26 mouse cellular contexts compared by ENCODE assay signal in the genomic region with DNA sequence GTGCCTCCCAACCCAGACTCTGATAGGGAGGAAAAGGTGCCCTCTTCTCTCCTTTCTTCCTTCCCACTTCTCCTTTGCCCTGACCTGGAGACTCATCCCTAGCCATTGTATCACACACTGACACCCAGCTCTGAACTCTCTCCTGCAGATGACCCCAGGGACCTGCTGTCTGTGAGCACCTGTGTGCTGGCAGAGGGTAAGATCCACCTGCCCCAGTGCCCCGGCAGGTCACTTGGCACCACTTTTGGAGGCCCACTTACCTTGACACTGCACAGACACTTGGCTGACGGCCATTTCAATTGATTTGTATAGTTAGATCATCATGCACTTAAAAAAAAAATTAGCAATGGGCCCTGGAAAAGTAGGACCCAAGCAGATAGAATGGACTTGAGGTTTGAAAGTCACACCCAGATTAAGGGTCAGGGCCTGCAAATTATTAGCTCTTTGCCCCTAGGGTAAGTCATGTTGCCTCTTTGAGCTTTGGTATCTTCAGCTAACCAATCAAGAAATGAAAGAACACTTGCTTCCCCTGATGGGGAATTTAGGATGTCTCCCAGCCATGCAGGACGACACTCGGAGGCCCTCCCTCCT. TPM values are rescaled to one million over a fixed set of nuclear protein-coding genes. Genes with fewer than 3 reads are reported as not detected.
DNase-seq lines count a peak whose midpoint lies in the region; ATAC-seq and TF ChIP-seq lines count a peak whose summit lies in the region.
"Had no signal": no experiment of that assay in that cellular context is flagged by ENCODE, and none has a peak within 500 bp of the region (broad histone marks: within the 10 kb centered on the region; RNA-seq: fewer than 3 reads in every experiment).

No protein-coding gene starts in this region.

- H3K27me3 ChIP-seq in heart, embryonic 12.5 days (replicated peaks) = no peaks in the 10 kb centered on the region
- H3K27me3 ChIP-seq in kidney, embryonic 16.5 days (ENCODE audit: insufficient read depth, low read length) = no peaks in the 10 kb centered on the region
- H3K27me3 ChIP-seq in liver, postnatal 0 days (ENCODE audit: insufficient read depth, low read length) = no peaks in the 10 kb centered on the region
- H3K27me3 ChIP-seq: CH12.LX; forebrain, embryonic 13.5 days; Patski had no signal

- peaks cover 18% of the 10 kb centered on the region for H3K36me3 ChIP-seq in heart, embryonic 12.5 days
- peaks cover 24% of the 10 kb centered on the region; the same call in 1 of the 2 replicates for H3K36me3 ChIP-seq in kidney, embryonic 16.5 days (ENCODE audit: insufficient read depth, low read length)
- H3K36me3 ChIP-seq in liver, postnatal 0 days (replicated peaks; ENCODE audit: insufficient read depth, low read length) = peaks cover 23% of the 10 kb centered on the region

- ATAC-seq in heart, embryonic 12.5 days (ENCODE audit: insufficient number of reproducible peaks, low FRiP score) = no peak
- no peak for ATAC-seq in kidney, embryonic 16.5 days (ENCODE audit: low FRiP score, low TSS enrichment)
- peak; percentile 81 for ATAC-seq in liver, postnatal 0 days
- ATAC-seq: forebrain, embryonic 13.5 days; forebrain, embryonic 16.5 days; hindbrain, postnatal 0 days; Patski had no signal

- no peak overlapping the region for H3K4me3 ChIP-seq in heart, embryonic 12.5 days
- no peak overlapping the region for H3K4me3 ChIP-seq in kidney, embryonic 16.5 days (ENCODE audit: low read length)
- H3K4me3 ChIP-seq in liver, postnatal 0 days (ENCODE audit: low read depth, low read length) = no peak overlapping the region
- H3K4me3 ChIP-seq: forebrain, embryonic 10.5 days; forebrain, embryonic 13.5 days had no signal

- WGBS in heart, embryonic 12.5 days = 76% methylated on average over 4 of the region's 4 CpGs
- 84% methylated on average over 4 of the region's 4 CpGs for WGBS in kidney, embryonic 16.5 days
- 68% methylated on average over 4 of the region's 4 CpGs for WGBS in liver, postnatal 0 days (ENCODE audit: insufficient replicate concordance)

- TF ChIP-seq EP300 in liver, postnatal 0 days (IDR thresholded peaks at IDR 0.05; ENCODE audit: low read depth) = peak; percentile 55; the same call in 1 of the 2 replicates

- TF ChIP-seq CTCF in liver, postnatal 0 days (IDR thresholded peaks at IDR 0.05; ENCODE audit: low read depth) = no peak

- 0 out of 2 replicates have a peak overlapping the region, but pooled peaks have one; percentile 16 for H3K9ac ChIP-seq in heart, embryonic 12.5 days
- H3K9ac ChIP-seq in kidney, embryonic 16.5 days (replicated peaks; ENCODE audit: low read length) = no peak overlapping the region
- H3K9ac ChIP-seq in liver, postnatal 0 days (replicated peaks) = no peak overlapping the region
- H3K9ac ChIP-seq: forebrain, embryonic 13.5 days; hindbrain, embryonic 14.5 days had no signal

- no peak overlapping the region for H3K4me2 ChIP-seq in heart, embryonic 12.5 days
- no peak overlapping the region for H3K4me2 ChIP-seq in kidney, embryonic 16.5 days (replicated peaks; ENCODE audit: low read depth, low read length)
- H3K4me2 ChIP-seq in liver, postnatal 0 days (ENCODE audit: low read depth, low read length) = no peak overlapping the region
- H3K4me2 ChIP-seq: forebrain, embryonic 13.5 days; hindbrain, embryonic 14.5 days had no signal

- no peaks in the 10 kb centered on the region for H3K9me3 ChIP-seq in heart, embryonic 12.5 days (replicated peaks)
- no peaks in the 10 kb centered on the region for H3K9me3 ChIP-seq in kidney, embryonic 16.5 days (ENCODE audit: low read length)
- no peaks in the 10 kb centered on the region for H3K9me3 ChIP-seq in liver, postnatal 0 days (ENCODE audit: low read length)
- H3K9me3 ChIP-seq: forebrain, embryonic 10.5 days; forebrain, embryonic 13.5 days; G1E had no signal

- no peak for DNase-seq in heart, adult 18-20 months
- DNase-seq in kidney, adult 9 months = peak; percentile 74
- peak; percentile 64 for DNase-seq in liver, postnatal 0 days
- DNase-seq in liver = no peak
- no peak for DNase-seq in spleen, postnatal 10 days (ENCODE audit: low spot score in 2 of 2)
- DNase-seq: adrenal gland, postnatal 10 days; adrenal gland, postnatal 36 days; B cell, adult 2 months; cerebellum, adult 18-20 months; cerebellum, adult 9-10 months; cerebellum, postnatal 14 days; gastrocnemius, postnatal 10 days; gastrocnemius, postnatal 36 days; heart, postnatal 10 days; heart, postnatal 4 days had no signal

- H3K27ac ChIP-seq in heart, embryonic 12.5 days (ENCODE audit: poor library complexity, severe bottlenecking) = no peak overlapping the region
- H3K27ac ChIP-seq in kidney, embryonic 16.5 days (ENCODE audit: low read length) = no peak overlapping the region
- no peak overlapping the region for H3K27ac ChIP-seq in liver, postnatal 0 days (ENCODE audit: low read depth)
- H3K27ac ChIP-seq: forebrain, embryonic 10.5 days; forebrain, embryonic 13.5 days; hindbrain, embryonic 14.5 days; hindbrain, postnatal 0 days had no signal

- H3K4me1 ChIP-seq in heart, embryonic 12.5 days (replicated peaks) = peaks cover 19% of the 10 kb centered on the region
- peaks cover under 1% of the 10 kb centered on the region; the same call in 1 of the 2 replicates for H3K4me1 ChIP-seq in kidney, embryonic 16.5 days (ENCODE audit: insufficient read depth, low read length)
- H3K4me1 ChIP-seq in liver, postnatal 0 days (ENCODE audit: insufficient read depth) = peaks cover 11% of the 10 kb centered on the region
- H3K4me1 ChIP-seq: forebrain, embryonic 13.5 days had no signal

RNA-seq across cellular contexts. Expression of a gene that starts 39.0 kb away (rescaled TPM):
- polyA plus RNA-seq in heart, embryonic 12.5 days (2016; fragmentation: Nextera tagmentation; extraction: Ambion mirVana) = 120 and 123 TPM in 2 replicates
- total RNA-seq in heart, adult 18-20 months (2021) = 10 to 100 TPM; 57.3 to 61.5 TPM
- polyA plus RNA-seq in kidney, embryonic 16.5 days (2015; fragmentation: Nextera tagmentation; extraction: Ambion mirVana) = 154 and 155 TPM in 2 replicates
- 69.3 and 71.1 TPM in 2 replicates for polyA plus RNA-seq in liver, postnatal 0 days (2015; fragmentation: Nextera tagmentation; extraction: Ambion mirVana)

RNA-seq across cellular contexts. Expression of a gene that starts 41.3 kb away (rescaled TPM):
- polyA plus RNA-seq in heart, embryonic 12.5 days (2016; fragmentation: Nextera tagmentation; extraction: Ambion mirVana) = 1.9 and 2.4 TPM in 2 replicates
- 1 to 10 TPM; 6.8 to 7.6 TPM for total RNA-seq in heart, adult 18-20 months (2021)
- 4.8 and 5.0 TPM in 2 replicates for polyA plus RNA-seq in kidney, embryonic 16.5 days (2015; fragmentation: Nextera tagmentation; extraction: Ambion mirVana)
- polyA plus RNA-seq in liver, postnatal 0 days (2015; fragmentation: Nextera tagmentation; extraction: Ambion mirVana) = 1.5 and 2.0 TPM in 2 replicates

RNA-seq across cellular contexts. Expression of a gene that starts 46.4 kb away (rescaled TPM):
- polyA plus RNA-seq in heart, embryonic 12.5 days (2016; fragmentation: Nextera tagmentation; extraction: Ambion mirVana) = 3,437 and 3,612 TPM in 2 replicates
- total RNA-seq in heart, adult 18-20 months (2021) = over 10,000 TPM; 10,039 to 12,689 TPM
- 1.5 and 3.6 TPM in 2 replicates for polyA plus RNA-seq in kidney, embryonic 16.5 days (2015; fragmentation: Nextera tagmentation; extraction: Ambion mirVana)
- 0.52 and 2.0 TPM in 2 replicates for polyA plus RNA-seq in liver, postnatal 0 days (2015; fragmentation: Nextera tagmentation; extraction: Ambion mirVana)
- total RNA-seq: CH12.LX; G1E; granulocyte monocyte progenitor cell, adult 5-6 weeks; hindbrain, postnatal 0 days had no signal
- polyA plus RNA-seq: G1E had no signal

RNA-seq across cellular contexts. Expression of a gene that starts 51.7 kb away (rescaled TPM):
- 45.8 and 46.1 TPM in 2 replicates for polyA plus RNA-seq in heart, embryonic 12.5 days (2016; fragmentation: Nextera tagmentation; extraction: Ambion mirVana)
- total RNA-seq in heart, adult 18-20 months (2021) = 1 to 10 TPM; 4.6 to 6.3 TPM
- 98.8 and 108 TPM in 2 replicates for polyA plus RNA-seq in kidney, embryonic 16.5 days (2015; fragmentation: Nextera tagmentation; extraction: Ambion mirVana)
- 5.2 and 5.3 TPM in 2 replicates for polyA plus RNA-seq in liver, postnatal 0 days (2015; fragmentation: Nextera tagmentation; extraction: Ambion mirVana)
- total RNA-seq: G1E had no signal

Comparison
In these comparisons a context has a peak if more than half of its experiments do, and no peak if none do; other contexts are left out.
1. DNase-seq: peak in kidney, adult 9 months (single experiment) and liver, postnatal 0 days (single experiment); none in heart, adult 18-20 months (0 of 2), liver (single experiment) and spleen, postnatal 10 days (0 of 2).
2. RNA of a gene that starts 46.4 kb away (polyA plus RNA-seq): 3,437 to 3,612 TPM in heart, embryonic 12.5 days; 1.5 to 3.6 TPM in kidney, embryonic 16.5 days and 0.52 to 2.0 TPM in liver, postnatal 0 days; every median in the first group is over 100 times any median in the second.